Mouse (Mus musculus): ENCODE measurements at regions not wholly inside any gene's neighbourhood (a gene's known extent, or its start where the extent isn't known, plus 50 kb on each side); places are given as distances from the start of the nearest gene placed in this dataset.

- Histone ChIP-seq H3K4me1 (ENCODE audit: control insufficient read depth, insufficient read depth, low read length) (no peaks in the 10 kb centered on the region), H3K27me3 (ENCODE audit: control insufficient read depth, insufficient read depth, low read length) (no peaks in the 10 kb centered on the region), H3K27ac (replicated peaks; ENCODE audit: low read depth, low read length) (no peak overlapping the region), H3K4me3 (replicated peaks; ENCODE audit: low read depth, low read length) (no peak overlapping the region), H3K9me3 (ENCODE audit: control insufficient read depth, low read length) (no peaks in the 10 kb centered on the region), H3K36me3 (ENCODE audit: control insufficient read depth, insufficient read depth, low read length) (no peaks in the 10 kb centered on the region), H3K4me2 (ENCODE audit: low read length) (no peak overlapping the region), H3K9ac (replicated peaks; ENCODE audit: low read length) (no peak overlapping the region)
- 79% methylated on average over 7 of the region's 7 CpGs for WGBS
- no peak for ATAC-seq (ENCODE audit: low FRiP score, low TSS enrichment)
- no peak for DNase-seq
Measured at GRCm38 (mm10) chr10:99614392-99615249, 144.8 kb downstream of the Csl start.

DNA sequence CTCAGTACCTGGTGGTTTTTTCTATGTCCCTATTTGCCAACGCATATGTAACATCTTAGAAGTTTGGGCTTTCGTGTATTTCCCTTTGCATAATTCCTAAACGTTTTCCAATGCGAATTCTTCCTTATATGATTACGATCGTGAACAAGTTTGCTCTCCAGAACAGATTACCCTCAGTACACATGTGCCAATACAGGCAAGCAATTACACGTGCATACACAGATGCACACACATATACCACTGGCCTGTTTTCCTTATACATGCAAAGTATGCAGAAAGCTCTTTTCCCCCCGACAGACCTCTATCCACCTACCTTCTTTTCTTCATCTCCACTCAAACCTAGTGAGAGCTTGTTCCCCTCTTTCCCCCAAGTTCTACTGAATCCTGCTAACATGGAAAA is 144.1 kb downstream of the Csl start:
- WGBS: 91% methylated on average over 8 of the region's 8 CpGs
- no peak overlapping the region for H3K4me2 ChIP-seq (ENCODE audit: low read length)
- no peak overlapping the region for H3K4me3 ChIP-seq (replicated peaks; ENCODE audit: low read depth, low read length)

DNA sequence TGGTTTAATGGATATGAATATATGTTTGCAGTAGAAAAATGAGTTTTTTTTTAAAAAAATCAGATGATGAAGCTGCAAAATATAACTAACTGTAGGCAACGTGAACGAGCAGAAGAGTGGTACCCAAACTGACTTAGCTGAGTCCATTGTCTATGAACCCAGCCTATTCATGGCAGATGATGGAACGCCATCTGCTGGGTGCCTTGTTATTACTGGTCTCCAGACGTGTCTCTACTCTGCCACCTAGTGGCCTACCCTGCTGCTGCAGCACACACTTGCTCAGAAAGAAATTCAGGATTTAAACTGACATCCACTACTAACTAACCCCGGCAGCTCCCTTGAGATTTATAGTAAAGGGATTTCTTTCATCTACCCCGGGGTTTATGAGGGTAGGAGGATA is 143.7 kb downstream of the Csl start:
- peak; percentile 94 for DNase-seq
- Histone ChIP-seq H3K9ac (replicated peaks; ENCODE audit: low read length) (no peak overlapping the region), H3K27me3 (ENCODE audit: control insufficient read depth, insufficient read depth, low read length) (no peaks in the 10 kb centered on the region), H3K4me3 (replicated peaks; ENCODE audit: low read depth, low read length) (no peak overlapping the region), H3K9me3 (ENCODE audit: control insufficient read depth, low read length) (no peaks in the 10 kb centered on the region), H3K27ac (replicated peaks; ENCODE audit: low read depth, low read length) (no peak overlapping the region), H3K4me2 (ENCODE audit: low read length) (no peak overlapping the region), H3K4me1 (ENCODE audit: control insufficient read depth, insufficient read depth, low read length) (no peaks in the 10 kb centered on the region), H3K36me3 (ENCODE audit: control insufficient read depth, insufficient read depth, low read length) (no peaks in the 10 kb centered on the region)
- peak; percentile 67; the same call in 1 of the 2 replicates for ATAC-seq (ENCODE audit: low FRiP score, low TSS enrichment)
- 15% methylated on average over 6 of the region's 6 CpGs for WGBS

More for the DNA sequence above, 144.1 kb downstream of the Csl start:
- Histone ChIP-seq H3K27ac (replicated peaks; ENCODE audit: low read depth, low read length) (no peak overlapping the region), H3K4me1 (ENCODE audit: control insufficient read depth, insufficient read depth, low read length) (no peaks in the 10 kb centered on the region), H3K9ac (replicated peaks; ENCODE audit: low read length) (no peak overlapping the region), H3K36me3 (ENCODE audit: control insufficient read depth, insufficient read depth, low read length) (no peaks in the 10 kb centered on the region), H3K27me3 (ENCODE audit: control insufficient read depth, insufficient read depth, low read length) (no peaks in the 10 kb centered on the region), H3K9me3 (ENCODE audit: control insufficient read depth, low read length) (no peaks in the 10 kb centered on the region)
- ATAC-seq (ENCODE audit: low FRiP score, low TSS enrichment) (no peak), DNase-seq (no peak)

- Histone ChIP-seq H3K9ac (replicated peaks; ENCODE audit: low read length) (no peak overlapping the region), H3K9me3 (ENCODE audit: control insufficient read depth, low read length) (no peaks in the 10 kb centered on the region), H3K27me3 (ENCODE audit: control insufficient read depth, insufficient read depth, low read length) (no peaks in the 10 kb centered on the region), H3K36me3 (ENCODE audit: control insufficient read depth, insufficient read depth, low read length) (no peaks in the 10 kb centered on the region), H3K4me1 (ENCODE audit: control insufficient read depth, insufficient read depth, low read length) (no peaks in the 10 kb centered on the region), H3K4me3 (replicated peaks; ENCODE audit: low read depth, low read length) (no peak overlapping the region), H3K27ac (replicated peaks; ENCODE audit: low read depth, low read length) (no peak overlapping the region), H3K4me2 (ENCODE audit: low read length) (no peak overlapping the region)
- 85% methylated on average over 3 of the region's 3 CpGs for WGBS
- DNase-seq (no peak), ATAC-seq (ENCODE audit: low FRiP score, low TSS enrichment) (no peak)
Measured at GRCm38 (mm10) chr10:99617623-99618022, 141.8 kb downstream of the Csl start.

DNA sequence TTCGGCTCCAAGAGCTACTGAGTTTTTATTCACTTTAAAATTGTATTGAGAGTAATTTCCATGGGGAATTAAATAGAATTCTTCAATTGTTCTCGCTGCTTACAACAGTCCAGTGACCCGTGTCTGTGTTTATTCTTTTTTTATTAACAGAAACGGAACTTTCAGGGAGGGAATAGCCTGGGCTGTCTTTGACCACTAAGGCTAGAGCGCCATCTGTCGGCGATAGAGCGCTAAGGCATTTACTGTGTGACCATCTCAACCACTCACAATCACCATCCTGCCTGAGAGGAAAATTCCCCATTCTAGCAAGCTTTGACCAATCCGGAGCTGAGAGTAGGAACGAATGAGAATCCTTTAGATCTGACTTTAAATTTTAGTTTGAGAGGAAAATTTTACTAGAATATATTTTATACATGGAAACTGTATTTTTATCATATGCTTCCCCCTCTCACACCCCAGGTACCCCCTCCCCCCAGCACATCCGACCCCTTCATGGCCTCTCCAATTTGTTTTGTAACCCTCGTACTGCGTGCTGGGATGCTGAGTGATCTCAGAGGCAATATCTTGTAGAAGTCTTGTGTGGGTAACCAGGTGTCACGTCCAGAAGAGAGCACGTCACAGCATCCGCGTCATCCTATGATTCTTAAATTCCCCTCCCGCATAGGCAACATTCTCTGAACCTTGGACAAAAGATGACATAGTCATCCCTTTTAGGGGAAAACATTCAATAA is 139.9 kb downstream of the Csl start:
- Histone ChIP-seq H3K27me3 (ENCODE audit: control insufficient read depth, insufficient read depth, low read length) (no peaks in the 10 kb centered on the region), H3K27ac (replicated peaks; ENCODE audit: low read depth, low read length) (no peak overlapping the region), H3K36me3 (ENCODE audit: control insufficient read depth, insufficient read depth, low read length) (no peaks in the 10 kb centered on the region), H3K4me1 (ENCODE audit: control insufficient read depth, insufficient read depth, low read length) (no peaks in the 10 kb centered on the region), H3K9me3 (ENCODE audit: control insufficient read depth, low read length) (no peaks in the 10 kb centered on the region), H3K4me2 (ENCODE audit: low read length) (peak overlapping the region; percentile 19; the same call in 1 of the 2 replicates), H3K4me3 (replicated peaks; ENCODE audit: low read depth, low read length) (no peak overlapping the region), H3K9ac (replicated peaks; ENCODE audit: low read length) (no peak overlapping the region)
- peak; percentile 90 for DNase-seq
- WGBS: 46% methylated on average over 18 of the region's 18 CpGs
- peak; percentile 74; the same call in 1 of the 2 replicates for ATAC-seq (ENCODE audit: low FRiP score, low TSS enrichment)

DNA sequence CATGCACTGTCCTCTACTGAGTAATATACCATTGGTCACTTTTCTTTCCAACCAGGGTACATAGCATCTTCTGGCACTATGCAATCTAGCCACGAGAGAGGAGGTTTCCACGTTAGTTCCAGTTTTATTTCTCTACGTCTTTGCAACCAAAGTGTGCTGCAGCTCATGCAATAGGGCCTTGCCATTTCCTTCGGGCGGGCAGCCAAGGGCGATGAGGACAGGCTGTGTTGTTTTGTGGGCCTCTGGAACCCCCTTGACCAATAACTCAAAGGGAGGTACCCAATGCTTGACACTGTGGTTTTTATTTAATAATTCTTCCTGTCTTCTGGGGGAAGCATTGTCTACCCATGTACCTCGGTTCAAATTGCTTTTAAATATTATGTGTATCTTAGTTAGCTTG is 139.0 kb downstream of the Csl start:
- no peak overlapping the region for H3K27ac ChIP-seq (replicated peaks; ENCODE audit: low read depth, low read length)
- ATAC-seq (ENCODE audit: low FRiP score, low TSS enrichment): no peak

DNA sequence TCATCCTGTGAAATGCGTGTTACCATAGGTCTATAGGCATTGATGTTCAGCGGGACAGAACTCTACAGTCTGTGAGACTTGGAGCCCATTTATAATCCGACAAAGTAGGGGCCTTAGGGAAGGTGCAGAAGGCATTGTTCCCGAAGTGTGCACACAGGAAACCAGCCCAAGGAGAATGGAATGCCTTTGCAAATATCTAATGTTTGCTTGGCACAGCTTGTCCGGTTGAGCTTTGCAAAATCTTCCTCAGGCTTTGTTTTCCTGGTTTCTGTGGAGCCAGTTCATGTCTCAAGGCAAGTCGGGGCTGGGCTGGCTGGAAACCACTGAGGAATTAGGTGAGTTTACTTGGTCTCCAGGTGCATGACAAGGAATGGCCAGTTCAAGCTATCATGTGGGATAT is 132.1 kb downstream of the Csl start:
- H3K4me2 ChIP-seq (ENCODE audit: low read length): no peak overlapping the region
- H3K36me3 ChIP-seq (ENCODE audit: control insufficient read depth, insufficient read depth, low read length): no peaks in the 10 kb centered on the region
- H3K27me3 ChIP-seq (ENCODE audit: control insufficient read depth, insufficient read depth, low read length): no peaks in the 10 kb centered on the region
- no peaks in the 10 kb centered on the region for H3K4me1 ChIP-seq (ENCODE audit: control insufficient read depth, insufficient read depth, low read length)
- 80% methylated on average over 6 of the region's 6 CpGs for WGBS
- no peaks in the 10 kb centered on the region for H3K9me3 ChIP-seq (ENCODE audit: control insufficient read depth, low read length)
- H3K9ac ChIP-seq (replicated peaks; ENCODE audit: low read length): no peak overlapping the region
- no peak overlapping the region for H3K4me3 ChIP-seq (replicated peaks; ENCODE audit: low read depth, low read length)
- ATAC-seq (ENCODE audit: low FRiP score, low TSS enrichment) (no peak), DNase-seq (no peak)
- H3K27ac ChIP-seq (replicated peaks; ENCODE audit: low read depth, low read length): no peak overlapping the region

More for the DNA sequence above, 139.0 kb downstream of the Csl start:
- Histone ChIP-seq H3K27me3 (ENCODE audit: control insufficient read depth, insufficient read depth, low read length) (no peaks in the 10 kb centered on the region), H3K9ac (replicated peaks; ENCODE audit: low read length) (no peak overlapping the region), H3K4me3 (replicated peaks; ENCODE audit: low read depth, low read length) (no peak overlapping the region), H3K9me3 (ENCODE audit: control insufficient read depth, low read length) (no peaks in the 10 kb centered on the region), H3K4me1 (ENCODE audit: control insufficient read depth, insufficient read depth, low read length) (no peaks in the 10 kb centered on the region), H3K4me2 (ENCODE audit: low read length) (no peak overlapping the region), H3K36me3 (ENCODE audit: control insufficient read depth, insufficient read depth, low read length) (no peaks in the 10 kb centered on the region)
- 91% methylated on average over 7 of the region's 7 CpGs for WGBS
- no peak for DNase-seq

- 81% methylated on average over 6 of the region's 6 CpGs for WGBS
- no peaks in the 10 kb centered on the region for H3K4me1 ChIP-seq (ENCODE audit: control insufficient read depth, insufficient read depth, low read length)
- DNase-seq (no peak), ATAC-seq (ENCODE audit: low FRiP score, low TSS enrichment) (no peak)
- no peak overlapping the region for H3K9ac ChIP-seq (replicated peaks; ENCODE audit: low read length)
- H3K9me3 ChIP-seq (ENCODE audit: control insufficient read depth, low read length): no peaks in the 10 kb centered on the region
- no peak overlapping the region for H3K4me2 ChIP-seq (ENCODE audit: low read length)
- H3K36me3 ChIP-seq (ENCODE audit: control insufficient read depth, insufficient read depth, low read length): no peaks in the 10 kb centered on the region
- no peak overlapping the region for H3K4me3 ChIP-seq (replicated peaks; ENCODE audit: low read depth, low read length)
- H3K27me3 ChIP-seq (ENCODE audit: control insufficient read depth, insufficient read depth, low read length): no peaks in the 10 kb centered on the region
- no peak overlapping the region for H3K27ac ChIP-seq (replicated peaks; ENCODE audit: low read depth, low read length)
Measured at GRCm38 (mm10) chr10:99632250-99632985, 127.0 kb downstream of the Csl start.

Data from midbrain, embryonic 14.5 days (tissue).